Mouse (Mus musculus) CH12.LX (cell line): ENCODE measurements around the gene Rab3a. TPM values are rescaled to one million over a fixed set of nuclear protein-coding genes. Genes with fewer than 3 reads are reported as not detected.
A peak's percentile ranks its signal among the peaks of the same experiment; 100 is the strongest.

Experiments
- DNase-seq: peaks from one replicate; pipeline ENCODE4 v3.0.0-alpha.2; 2013; ENCODE audit errors: extremely low read depth
- H3K27ac ChIP-seq: 2 replicates; pipeline ENCODE4 v1.5.1; 2012; ENCODE audit warnings: low read depth, mild to moderate bottlenecking, control low read depth, moderate library complexity; ENCODE audit not compliant: insufficient read depth
- H3K27me3 ChIP-seq: replicated peaks from 2 replicates; pipeline ENCODE3; 2012; ENCODE audit warnings: inconsistent platforms
- H3K36me3 ChIP-seq, 2 experiments: replicated peaks in 1 of 2; 2 replicates each; pipeline versions ENCODE3 to v1.6.1; 2012; ENCODE audit warnings: inconsistent platforms in 1 of 2, low read length in 1 of 2, mild to moderate bottlenecking in 1 of 2, mixed read lengths in 1 of 2, moderate library complexity in 1 of 2; ENCODE audit not compliant: control insufficient read depth in 1 of 2, insufficient read depth in 1 of 2
- H3K4me1 ChIP-seq, 2 experiments: 2 replicates each; pipeline ENCODE4 v1.6.1; 2012; ENCODE audit warnings: inconsistent platforms in 1 of 2, moderate library complexity in 1 of 2; ENCODE audit not compliant: insufficient read depth in 2 of 2, control insufficient read depth in 1 of 2
- H3K4me2 ChIP-seq: 2 replicates; pipeline ENCODE4 v1.6.1; 2012; ENCODE audit warnings: low read depth, mild to moderate bottlenecking, control low read depth; ENCODE audit not compliant: poor library complexity, insufficient read depth, severe bottlenecking
- H3K4me3 ChIP-seq, 3 experiments: fragments of 150-350 bp in 1 of 3; sonication (generic) in 1 of 3; replicated peaks in 1 of 3; 2 replicates each; pipeline versions ENCODE3 to v1.5.1; 2011 to 2012; ENCODE audit warnings: low read depth in 2 of 3, low read length in 2 of 3, mild to moderate bottlenecking in 2 of 3, moderate library complexity in 2 of 3, control low read depth in 1 of 3, improper control_type of control experiment in 1 of 3, inconsistent platforms in 1 of 3, mixed read lengths in 1 of 3; ENCODE audit not compliant: poor library complexity in 1 of 3
- H3K79me2 ChIP-seq: replicated peaks from 2 replicates; pipeline ENCODE4 v1.6.1; 2012; ENCODE audit warnings: mild to moderate bottlenecking, moderate library complexity; ENCODE audit not compliant: control insufficient read depth, poor library complexity, insufficient read depth, severe bottlenecking; ENCODE audit errors: extremely low read depth
- H3K9ac ChIP-seq: 2 replicates; pipeline ENCODE4 v1.6.1; 2012; ENCODE audit warnings: low read depth, mild to moderate bottlenecking, control low read depth, moderate library complexity; ENCODE audit not compliant: insufficient read depth
- H3K9me3 ChIP-seq: replicated peaks from 2 replicates; pipeline ENCODE3; 2012; ENCODE audit warnings: low read length, inconsistent platforms, mixed read lengths
- CHD2 ChIP-seq: IDR thresholded peaks from 2 replicates; pipeline ENCODE4 v1.6.1; 2011; ENCODE audit warnings: low read length, improper control_type of control experiment
- CTCF ChIP-seq, 2 experiments: IDR thresholded peaks in 1 of 2; conservative IDR thresholded peaks in 1 of 2; 2 replicates each; pipeline ENCODE4 v1.5.1; 2011 to 2012; ENCODE audit warnings: low read depth in 2 of 2, low read length in 2 of 2, improper control_type of control experiment in 1 of 2, inconsistent platforms in 1 of 2, mild to moderate bottlenecking in 1 of 2, moderate library complexity in 1 of 2
- JUND ChIP-seq: conservative IDR thresholded peaks from 2 replicates; pipeline ENCODE4 v1.6.1; 2011; ENCODE audit warnings: low read depth, low read length, improper control_type of control experiment
- MAZ ChIP-seq: IDR thresholded peaks from 2 replicates; pipeline ENCODE4 v1.6.1; 2012; ENCODE audit warnings: low read depth, mild to moderate bottlenecking, inconsistent platforms, low read length, improper control_type of control experiment, moderate library complexity
- MEF2A ChIP-seq: IDR thresholded peaks from 2 replicates; pipeline ENCODE4 v1.6.1; 2014; ENCODE audit warnings: low read depth, mild to moderate bottlenecking, inconsistent platforms, low read length, improper control_type of control experiment, borderline replicate concordance
- NRF1 ChIP-seq: IDR thresholded peaks from 2 replicates; pipeline ENCODE4 v1.6.1; 2014; ENCODE audit warnings: low read depth, mild to moderate bottlenecking, inconsistent platforms, low read length, improper control_type of control experiment, moderate library complexity
- POLR2AphosphoS2 ChIP-seq: IDR thresholded peaks from 2 replicates; pipeline ENCODE4 v1.6.1; 2011; ENCODE audit warnings: low read depth, low read length, improper control_type of control experiment
- RAD21 ChIP-seq: IDR thresholded peaks from 2 replicates; pipeline ENCODE4 v1.6.1; 2011; ENCODE audit warnings: low read depth, mild to moderate bottlenecking, low read length, improper control_type of control experiment, moderate library complexity
- RCOR1 ChIP-seq: conservative IDR thresholded peaks from 2 replicates; pipeline ENCODE4 v1.6.1; 2012; ENCODE audit warnings: low read depth, mild to moderate bottlenecking, inconsistent platforms, low read length, improper control_type of control experiment
- SMC3 ChIP-seq: IDR thresholded peaks from 2 replicates; pipeline ENCODE4 v1.6.1; 2011; ENCODE audit warnings: low read depth, low read length, improper control_type of control experiment
- TBP ChIP-seq: conservative IDR thresholded peaks from 2 replicates; pipeline ENCODE4 v1.6.1; 2011; ENCODE audit warnings: low read depth, low read length, improper control_type of control experiment
- USF1 ChIP-seq: IDR thresholded peaks from 2 replicates; pipeline ENCODE4 v1.6.1; 2014; ENCODE audit warnings: low read depth, mild to moderate bottlenecking, inconsistent platforms, low read length, improper control_type of control experiment
- ZMIZ1 ChIP-seq: IDR thresholded peaks from 2 replicates; pipeline ENCODE4 v1.6.1; 2012; ENCODE audit warnings: low read depth, mild to moderate bottlenecking, inconsistent platforms, low read length, improper control_type of control experiment
- dilution Hi-C: fragments of 300-500 bp; cut with MboI; formaldehyde crosslinking; loops from 2 replicates; pipeline ENCODE4 v1.14.3; 2020; ENCODE audit warnings: low sequenced_read_pairs; ENCODE audit not compliant: extremely low pct_unique_long_range_greater_than_20kb, extremely low pct_ligation_motif_present
- in situ Hi-C: fragments of 300-500 bp; cut with MboI; formaldehyde crosslinking; loops from 3 replicates; pipeline ENCODE4 v1.14.3; 2019; ENCODE audit warnings: low sequenced_read_pairs, low pct_ligation_motif_present, low pct_unique_long_range_greater_than_20kb, mixed read lengths
- polyA plus RNA-seq: library from polyadenylated mRNA; unstranded; fragments of >175 nt; gene quantifications from 2 replicates; pipeline ENCODE4 v1.2.1, GENCODE M21; 2012; ENCODE audit warnings: low read depth; ENCODE audit not compliant: insufficient read length
- total RNA-seq, 2 experiments: library from RNA; depleted of rRNA; stranded (reverse); fragments of 300-350 nt in 1 of 2; fragments of >200 nt in 1 of 2; gene quantifications; 2 replicates each; pipeline ENCODE4 v1.2.3; 2012 to 2014

The Rab3a gene
- total and polyA plus RNA-seq, 3 experiments: 0.87 to 1.9 (median 0.99) TPM

GRCm38 (mm10) chr8:70758308-70758615 lies 3.8 kb downstream of the Rab3a start:
- TF ChIP-seq SMC3 (no peak), ZMIZ1 (no peak), RAD21 (no peak), USF1 (no peak)
- no peak overlapping the region for H3K4me3 ChIP-seq
- H3K9me3 ChIP-seq: no peaks in the 10 kb centered on the region
- no peak overlapping the region for H3K9ac ChIP-seq
- no peak for DNase-seq
- peaks cover 8 to 46% of the 10 kb centered on the region in 2 experiments for H3K4me1 ChIP-seq
- dilution Hi-C loops (no loop called here), in situ Hi-C loops (no loop called here)
- H3K4me2 ChIP-seq: no peak overlapping the region
- no peak overlapping the region for H3K27ac ChIP-seq
- no peaks in the 10 kb centered on the region for H3K79me2 ChIP-seq
- no peaks in the 10 kb centered on the region for H3K27me3 ChIP-seq
- H3K36me3 ChIP-seq: peaks cover 20 to 49% of the 10 kb centered on the region in 2 experiments

- H3K9me3 ChIP-seq: no peaks in the 10 kb centered on the region
- H3K4me3 ChIP-seq: no peak overlapping the region
- H3K9ac ChIP-seq: no peak overlapping the region
- dilution Hi-C loops: no loop called here
- H3K27me3 ChIP-seq: no peaks in the 10 kb centered on the region
- in situ Hi-C loops: no loop called here
- no peak overlapping the region for H3K27ac ChIP-seq
- H3K79me2 ChIP-seq: no peaks in the 10 kb centered on the region
- DNase-seq: no peak
- no peak for TF ChIP-seq MAZ
- no peak for TF ChIP-seq TBP
- TF ChIP-seq CHD2: no peak
- peaks cover 24 to 55% of the 10 kb centered on the region in 2 experiments for H3K36me3 ChIP-seq
- peaks cover 8 to 45% of the 10 kb centered on the region in 2 experiments for H3K4me1 ChIP-seq
- H3K4me2 ChIP-seq: no peak overlapping the region
These were observed 4.4 kb downstream of the Rab3a start for GRCm38 (mm10) chr8:70758616-70759561.

GRCm38 (mm10) chr8:70760350-70760749 lies 5.9 kb downstream of the Rab3a start:
- H3K27ac ChIP-seq: no peak overlapping the region
- in situ Hi-C loops: loop anchor here (5.0 kb wide), 1 partner anchor 82 kb away; no protein-coding TSS in a partner anchor
- H3K27me3 ChIP-seq: no peaks in the 10 kb centered on the region
- no peak for DNase-seq
- peaks cover 8 to 48% of the 10 kb centered on the region in 2 experiments for H3K4me1 ChIP-seq
- dilution Hi-C loops: no loop called here
- peak overlapping the region; percentile 72 to 87 (median 73) for H3K4me3 ChIP-seq
- no peaks in the 10 kb centered on the region for H3K79me2 ChIP-seq
- TF ChIP-seq ZMIZ1 (no peak), NRF1 (no peak), SMC3 (no peak), MEF2A (no peak), CTCF (conservative IDR thresholded peaks at IDR 0.05 in 1 of 2, IDR thresholded peaks at IDR 0.05 in 1 of 2; ENCODE audit: low read depth in 2 of 2, low read length in 2 of 2) (no peak), POLR2AphosphoS2 (no peak), JUND (no peak), RCOR1 (no peak)
- peaks cover 31 to 65% of the 10 kb centered on the region in 2 experiments for H3K36me3 ChIP-seq
- H3K9ac ChIP-seq: peak overlapping the region; percentile 77
- peak overlapping the region; percentile 58 for H3K4me2 ChIP-seq
- no peaks in the 10 kb centered on the region for H3K9me3 ChIP-seq
